Mouse (Mus musculus) layer of hippocampus, adult 2 months (tissue): ENCODE results near the gene Gm44511. TPM values are rescaled to one million over a fixed set of nuclear protein-coding genes. Genes with fewer than 3 reads are reported as not detected.
A peak's percentile ranks its signal among the peaks of the same experiment; 100 is the strongest.

Experiments
- DNase-seq, 2 experiments: peaks; one replicate each; pipeline ENCODE4 v3.0.0; 2022; ENCODE audit warnings: low spot score in 2 of 2
- H3K27ac ChIP-seq: fragments of 200-600 bp; 2 replicates; pipeline ENCODE4 v1.8.1; 2022
- H3K4me3 ChIP-seq: fragments of 200-600 bp; 2 replicates; pipeline ENCODE4 v1.8.1; 2022; ENCODE audit warnings: mild to moderate bottlenecking
- CTCF ChIP-seq: fragments of 200-600 bp; conservative IDR thresholded peaks from 2 replicates; pipeline ENCODE4 v1.8.1; 2022; ENCODE audit warnings: antibody characterized with exemption, mild to moderate bottlenecking, moderate library complexity
- long read RNA-seq, 2 experiments: library from polyadenylated mRNA; stranded (forward); transcript quantifications; one replicate each; pipeline ENCODE4 v2.0.0; 2021; ENCODE audit warnings: borderline mapping rate in 2 of 2
- total RNA-seq, 2 experiments: library from RNA; stranded (reverse); gene quantifications; 2 replicates each; pipeline ENCODE4 v1.2.3; 2021

Gene Gm44511
- not detected for total RNA-seq
- long read RNA-seq, experiment 1, partial matches to known transcripts = 0 of 53 reads
- long read RNA-seq, experiment 1, other reads (novel, unspliced or antisense) = 53 of 53 reads
- long read RNA-seq, experiment 2, partial matches to known transcripts = 0 of 47 reads
- long read RNA-seq, experiment 2, other reads (novel, unspliced or antisense) = 47 of 47 reads

DNA sequence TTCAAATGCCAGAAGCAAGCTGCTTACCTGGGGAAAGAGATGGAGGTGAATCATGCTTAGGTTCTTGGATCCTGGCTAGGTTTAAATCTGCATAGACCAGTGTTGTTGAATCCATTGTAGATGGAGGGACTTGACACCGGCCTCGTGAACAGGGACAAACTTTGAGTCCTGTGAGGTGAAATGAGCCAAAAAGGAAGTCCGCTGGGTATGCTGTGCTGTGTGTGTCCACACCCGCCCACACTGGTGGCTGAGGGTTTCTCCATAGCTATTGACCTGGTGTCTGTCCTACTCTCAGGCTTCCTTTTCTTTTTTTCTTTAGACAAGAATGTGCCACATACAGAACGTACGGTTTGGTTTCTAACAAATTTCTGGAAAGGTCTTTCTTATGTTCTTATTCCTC, at the start of gene Gm44511, which contains the start of gene Klrb1b:
Gm44511 (minus strand) TSS at position 184 of the 400 bp plus-strand sequence.
Klrb1b (minus strand) TSS at position 200 of the 400 bp plus-strand sequence.
- no peak for DNase-seq
- no peak within 1 kb of the TSS for H3K4me3 ChIP-seq
- TF ChIP-seq CTCF = no peak
- no peak within 1 kb of the TSS for H3K27ac ChIP-seq

DNA sequence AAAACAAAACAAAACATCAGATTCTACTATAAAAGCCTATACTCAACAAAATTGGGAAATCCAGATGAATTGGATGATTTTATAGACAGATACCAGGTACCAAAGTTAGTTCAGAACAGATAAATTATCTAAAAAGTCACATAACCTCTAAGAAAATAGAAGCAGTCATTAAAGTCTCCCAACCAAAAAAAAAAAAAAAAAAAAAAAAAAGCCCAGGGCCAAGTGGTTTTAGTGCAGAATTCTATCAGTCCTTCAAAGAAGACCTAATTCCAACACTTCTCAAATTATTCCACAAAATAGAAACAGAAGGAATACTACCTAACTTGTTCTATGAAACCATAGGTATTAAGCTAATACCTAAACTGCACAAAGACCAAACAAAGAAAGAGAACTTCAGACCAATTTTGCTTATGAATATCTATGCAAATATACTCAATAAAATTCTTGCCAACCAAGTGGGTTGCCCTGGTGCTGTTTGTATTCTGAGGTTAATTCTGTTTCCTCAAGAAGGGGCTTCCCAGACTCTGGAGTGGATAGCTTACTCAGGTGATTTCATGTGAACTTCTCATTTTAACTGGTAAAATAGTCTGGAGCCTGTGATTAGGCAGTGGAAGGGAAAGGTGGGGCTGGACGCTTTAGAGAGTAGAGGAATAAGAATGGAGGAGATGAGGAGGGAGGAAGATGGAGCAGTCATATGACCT, 45.9 kb upstream of the Gm44511 start:
- no peak for DNase-seq
- Histone ChIP-seq H3K4me3 (no peak overlapping the region), H3K27ac (no peak overlapping the region)
- TF ChIP-seq CTCF = no peak

DNA sequence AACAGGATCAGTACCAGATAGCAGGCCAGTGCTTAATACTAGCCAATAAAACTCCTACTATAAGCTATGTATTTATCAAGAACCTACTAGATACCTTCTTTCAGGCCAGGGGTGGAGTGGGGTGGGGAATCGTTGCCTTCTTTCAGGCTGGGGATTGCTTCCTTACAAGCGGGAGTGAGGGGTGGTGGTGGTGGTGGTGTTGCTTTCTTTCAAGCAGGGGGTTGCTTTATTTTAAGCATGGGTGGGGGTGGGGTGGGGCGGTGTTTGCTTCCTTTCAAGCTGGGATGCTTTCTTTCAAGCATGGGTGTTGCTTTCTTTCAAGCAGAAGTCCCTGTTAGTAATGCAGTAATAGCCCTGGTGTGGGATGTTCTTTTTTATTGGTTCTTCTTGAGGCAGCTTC, 42.7 kb upstream of the Gm44511 start:
- no peak for TF ChIP-seq CTCF
- DNase-seq = no peak
- Histone ChIP-seq H3K4me3 (no peak overlapping the region), H3K27ac (0 out of 2 replicates have a peak overlapping the region, but pooled peaks have one; percentile 20)

DNA sequence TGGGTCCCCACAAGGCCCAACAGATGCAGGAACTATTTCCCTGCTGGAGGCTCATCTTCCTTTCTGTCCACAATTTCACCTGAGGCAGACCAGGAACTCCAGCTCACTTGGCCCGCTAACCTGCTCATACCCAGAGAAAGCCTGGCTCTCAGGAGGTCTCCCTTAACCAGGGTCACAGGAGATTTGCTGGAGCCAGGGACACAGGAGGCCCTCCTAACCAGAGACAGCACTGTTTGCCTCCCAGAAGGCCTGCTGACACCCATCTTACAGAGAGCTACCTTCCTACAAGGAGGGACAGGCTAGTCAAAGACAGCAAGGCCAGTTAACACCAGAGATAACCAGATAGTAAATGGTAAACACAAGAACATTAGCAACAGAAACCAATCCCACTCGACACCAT, 31.9 kb upstream of the Gm44511 start:
- H3K4me3 ChIP-seq = no peak overlapping the region
- no peak for TF ChIP-seq CTCF
- no peak overlapping the region for H3K27ac ChIP-seq
- no peak for DNase-seq

DNA sequence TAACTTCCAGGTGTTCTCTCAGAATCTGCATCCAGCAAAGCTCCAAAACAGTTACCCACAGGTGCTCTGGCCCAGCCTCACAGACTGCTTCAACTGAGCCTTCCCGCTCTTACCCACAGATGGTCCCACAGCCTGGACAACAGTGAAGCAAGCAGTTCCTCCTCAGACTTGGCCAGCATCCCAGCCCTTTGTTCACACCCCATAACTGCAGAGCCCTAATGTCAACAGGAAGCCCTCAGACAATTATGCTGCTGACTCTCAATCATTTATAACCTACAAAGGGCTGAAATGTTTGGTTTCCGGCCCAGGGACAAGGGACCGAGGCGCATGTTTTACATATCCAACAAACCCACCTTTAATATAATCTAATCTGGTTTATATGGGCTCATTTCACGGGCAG, 30.1 kb upstream of the Gm44511 start:
- H3K4me3 ChIP-seq = no peak overlapping the region
- TF ChIP-seq CTCF = no peak
- peak overlapping the region; percentile 2; the same call in 1 of the 2 replicates for H3K27ac ChIP-seq
- peak; percentile 56 to 73 for DNase-seq

DNA sequence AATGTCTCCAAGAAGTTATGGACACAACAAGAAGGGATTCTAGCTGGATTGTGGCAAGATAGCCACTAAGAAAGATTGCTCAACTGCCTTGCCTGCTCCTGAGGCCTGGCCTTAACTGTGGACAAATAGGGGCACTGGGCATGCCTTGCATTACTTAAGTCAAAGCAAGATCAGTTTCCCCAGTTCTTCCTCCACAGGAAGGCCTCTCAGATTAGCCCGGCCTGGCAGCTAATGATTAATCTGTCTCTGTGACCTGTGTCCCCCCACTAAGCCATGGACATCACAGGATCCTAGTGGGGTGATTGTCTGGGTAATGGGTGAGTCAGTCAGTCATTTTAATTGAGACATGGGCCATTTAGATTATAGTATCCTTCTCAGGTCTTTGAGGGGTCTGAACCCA, 29.4 kb upstream of the Gm44511 start:
- H3K4me3 ChIP-seq = no peak overlapping the region
- DNase-seq = no peak
- no peak for TF ChIP-seq CTCF
- peak overlapping the region; percentile 2; the same call in 1 of the 2 replicates for H3K27ac ChIP-seq

DNA sequence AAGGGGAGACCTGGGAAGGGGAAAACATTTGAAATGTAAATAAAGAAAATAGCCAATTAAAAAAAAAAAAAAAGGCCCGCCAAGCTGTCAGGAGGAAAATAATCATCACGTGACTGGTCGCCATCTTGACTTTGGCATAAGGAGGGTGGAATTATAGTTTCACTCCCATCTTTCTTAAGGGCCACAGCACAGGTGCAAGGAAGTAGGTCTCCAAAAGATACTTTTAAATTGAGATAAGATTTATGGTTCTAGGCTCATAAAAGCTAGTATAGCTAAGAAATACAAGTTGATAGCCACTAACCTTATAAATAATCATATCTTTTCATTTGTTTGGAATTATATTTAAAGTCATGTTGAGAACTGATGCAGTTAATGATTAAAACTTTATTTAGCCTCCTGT, 28.8 kb upstream of the Gm44511 start:
- DNase-seq = no peak
- Histone ChIP-seq H3K27ac (0 out of 2 replicates have a peak overlapping the region, but pooled peaks have one; percentile 2), H3K4me3 (no peak overlapping the region)
- TF ChIP-seq CTCF = no peak

DNA sequence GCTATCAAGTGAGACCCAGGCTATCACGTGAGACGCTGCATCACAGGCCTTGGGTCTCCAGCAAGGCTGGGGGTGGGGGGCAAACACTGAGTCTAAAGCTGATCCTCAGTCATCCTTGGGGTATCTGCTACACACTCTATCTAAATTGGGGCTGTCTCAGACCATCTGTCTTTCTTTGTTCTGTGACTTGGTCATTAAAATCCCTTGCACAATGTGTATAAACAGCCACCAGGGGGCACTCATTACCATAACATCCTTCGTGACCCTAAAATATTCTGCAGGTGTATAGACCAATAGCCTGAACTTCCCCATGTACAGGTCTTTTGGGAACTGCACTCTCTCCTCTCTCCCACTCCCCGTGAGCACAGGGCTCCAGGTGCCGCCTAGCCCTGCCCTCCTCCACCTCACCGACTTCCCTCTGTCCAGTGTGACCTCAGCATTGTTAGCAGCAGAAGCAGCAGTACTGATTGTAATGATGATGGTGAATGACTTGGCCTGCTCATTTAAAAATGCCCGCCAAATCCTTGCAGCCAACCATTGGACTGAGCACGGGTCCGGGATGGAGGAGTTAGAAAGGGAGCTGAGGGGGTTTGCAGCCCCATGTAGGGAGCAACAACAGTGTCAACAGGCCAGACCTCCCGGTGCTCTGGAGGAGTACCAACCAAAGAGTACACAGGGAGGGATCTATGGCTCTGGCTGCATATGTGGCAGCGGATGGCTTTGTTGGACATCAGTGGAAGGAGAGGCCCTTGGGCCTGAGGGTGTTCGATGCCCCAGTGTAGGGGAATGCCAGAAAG, 28.1 kb upstream of the Gm44511 start:
- H3K27ac ChIP-seq = no peak overlapping the region
- peak; percentile 92 for TF ChIP-seq CTCF
- peak; percentile 25 to 76 for DNase-seq
- H3K4me3 ChIP-seq = 0 out of 2 replicates have a peak overlapping the region, but pooled peaks have one; percentile 17

DNA sequence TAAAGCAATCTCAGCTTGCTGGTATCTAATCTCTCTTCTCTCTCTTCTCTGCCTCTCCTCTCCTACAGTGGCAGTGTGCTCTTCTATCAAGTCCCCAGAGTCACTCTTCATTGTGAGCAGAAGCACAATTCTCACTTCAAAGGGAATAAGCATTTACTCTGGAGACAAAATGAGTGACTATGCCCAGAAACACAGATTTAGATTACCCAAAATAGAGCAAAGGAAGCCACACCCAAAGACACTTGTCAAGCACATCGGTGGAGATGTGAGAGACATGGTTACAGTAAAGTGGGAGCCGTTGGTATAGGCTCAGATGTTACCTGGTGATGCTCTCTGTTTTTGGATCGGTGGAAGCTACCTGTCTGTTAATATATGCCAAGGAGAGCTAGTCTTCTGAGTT, 26.7 kb upstream of the Gm44511 start:
- no peak for DNase-seq
- Histone ChIP-seq H3K27ac (no peak overlapping the region), H3K4me3 (no peak overlapping the region)
- TF ChIP-seq CTCF = no peak

DNA sequence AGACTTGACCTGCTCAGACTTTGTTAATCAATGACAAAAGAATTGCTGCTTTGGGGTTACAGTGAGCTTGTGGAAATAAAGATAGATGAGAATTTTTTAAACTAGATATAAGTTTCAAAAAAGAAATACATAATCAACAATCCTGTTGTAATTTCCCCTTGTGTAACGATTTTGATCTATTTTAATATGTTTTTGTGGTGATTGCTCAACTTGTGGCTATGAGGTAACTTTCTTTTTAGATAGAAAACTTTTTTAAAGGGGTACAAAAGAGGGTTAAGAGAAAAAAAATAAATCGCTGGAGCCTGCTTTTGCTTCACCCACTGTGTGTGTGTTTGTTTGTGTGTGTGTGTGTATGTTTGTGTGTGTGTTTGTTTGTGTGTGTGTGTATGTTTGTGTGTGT, 25.0 kb upstream of the Gm44511 start:
- no peak overlapping the region for H3K27ac ChIP-seq
- no peak overlapping the region for H3K4me3 ChIP-seq
- no peak for DNase-seq
- TF ChIP-seq CTCF = no peak

DNA sequence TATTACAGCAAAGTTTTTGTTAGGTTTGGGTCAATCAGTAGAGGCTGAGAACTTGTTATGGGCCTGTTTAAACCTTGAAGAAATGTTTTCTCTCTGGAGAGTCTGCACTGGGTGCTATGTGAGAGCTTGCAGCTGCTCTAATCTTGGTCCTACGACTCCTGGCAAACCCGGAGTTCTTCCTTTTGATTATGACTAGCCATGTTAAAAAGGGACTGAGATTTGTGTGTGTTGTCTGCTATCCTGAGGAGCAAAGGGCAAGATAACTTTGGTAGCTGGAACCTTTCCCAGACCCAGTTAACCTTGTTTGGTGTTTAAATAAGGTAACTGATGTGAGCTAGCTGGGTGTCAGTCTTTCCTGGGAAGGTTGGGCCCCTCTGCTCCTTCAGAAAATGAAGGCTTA, 24.6 kb upstream of the Gm44511 start:
- H3K4me3 ChIP-seq = no peak overlapping the region
- TF ChIP-seq CTCF = no peak
- DNase-seq = no peak
- H3K27ac ChIP-seq = no peak overlapping the region

DNA sequence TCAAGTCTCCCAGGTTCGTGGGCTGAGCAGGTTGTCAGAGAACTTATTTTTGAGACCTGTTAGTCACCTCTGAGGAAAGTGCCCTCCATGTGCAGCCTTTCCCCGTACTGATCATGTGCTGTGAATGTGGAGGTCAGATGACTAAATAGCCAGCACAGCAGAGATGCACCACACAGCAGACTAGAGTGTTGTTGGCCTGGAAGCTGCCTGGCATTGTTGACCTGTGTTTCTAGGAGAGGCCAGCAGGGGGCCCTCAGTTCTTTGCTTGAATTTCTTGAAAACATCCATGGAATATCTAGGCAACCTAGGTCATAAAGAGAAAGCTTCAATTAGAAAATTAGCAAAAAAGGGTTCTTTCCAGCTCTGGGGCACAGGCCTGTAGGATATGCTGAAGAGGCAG, 23.8 kb upstream of the Gm44511 start:
- peak; percentile 81 for TF ChIP-seq CTCF
- DNase-seq = peak in 1 of 2 experiments; percentile 52
- H3K4me3 ChIP-seq = no peak overlapping the region
- H3K27ac ChIP-seq = no peak overlapping the region

DNA sequence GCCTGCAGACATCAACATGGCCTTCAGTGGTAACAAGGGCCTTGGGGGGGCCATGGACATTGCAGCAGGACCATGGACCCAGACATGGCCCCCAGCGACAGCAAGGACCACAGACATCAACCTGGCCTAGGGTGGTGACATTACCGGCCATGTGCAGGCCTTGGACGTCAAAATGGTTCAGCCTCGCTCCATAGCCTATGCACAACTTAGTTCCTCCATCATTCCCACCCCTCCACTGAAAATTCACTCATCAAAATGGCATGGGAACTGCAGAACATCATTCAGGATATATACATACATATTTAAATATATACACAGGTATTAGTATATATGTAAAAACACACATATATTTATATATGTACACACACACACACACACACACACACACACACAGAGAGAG, 21.3 kb upstream of the Gm44511 start:
- Histone ChIP-seq H3K27ac (no peak overlapping the region), H3K4me3 (no peak overlapping the region)
- TF ChIP-seq CTCF = no peak
- no peak for DNase-seq
